Mouse (Mus musculus): ENCODE measurements around the gene Sorl1.

The Sorl1 gene

DNA sequence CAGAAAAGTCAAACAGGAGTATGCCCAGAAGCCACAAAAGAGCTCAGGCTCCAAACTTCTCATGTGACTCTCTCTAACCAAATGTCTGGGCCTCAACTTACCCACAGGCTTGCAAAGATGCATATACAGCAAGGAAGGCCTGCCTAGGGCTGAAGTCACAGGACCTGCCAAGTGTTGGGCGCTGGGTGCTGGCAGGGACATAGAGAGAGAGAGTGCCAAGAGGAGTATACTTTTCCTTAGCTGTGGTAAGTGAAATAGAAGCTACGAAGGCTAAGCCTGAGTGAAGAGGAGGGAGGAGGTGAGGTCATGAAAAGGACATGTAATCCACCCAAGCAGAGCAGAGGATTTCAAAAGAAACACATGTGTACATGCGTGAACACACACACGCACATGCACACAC, 32.5 kb downstream of the Sorl1 start:
- no peak for DNase-seq

DNA sequence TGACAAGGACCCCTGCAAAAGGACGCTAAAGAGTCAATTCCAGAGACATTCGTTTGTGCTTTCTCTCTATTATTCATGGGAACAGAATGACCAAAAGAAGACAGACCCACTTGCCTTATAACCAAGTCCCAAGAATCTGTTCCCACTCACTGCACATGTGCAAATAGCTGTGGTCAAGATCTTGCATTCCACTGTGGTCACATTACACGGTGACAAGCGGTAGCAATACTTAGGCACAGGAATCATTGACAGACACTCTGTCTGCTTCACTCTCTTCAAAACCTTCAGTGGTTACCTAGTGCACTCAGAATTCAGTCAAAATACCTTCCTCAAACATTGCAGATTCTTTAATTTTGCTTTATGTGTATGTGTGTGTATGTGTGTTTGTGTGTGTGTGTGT, 36.2 kb downstream of the Sorl1 start:
- DNase-seq = no peak

DNA sequence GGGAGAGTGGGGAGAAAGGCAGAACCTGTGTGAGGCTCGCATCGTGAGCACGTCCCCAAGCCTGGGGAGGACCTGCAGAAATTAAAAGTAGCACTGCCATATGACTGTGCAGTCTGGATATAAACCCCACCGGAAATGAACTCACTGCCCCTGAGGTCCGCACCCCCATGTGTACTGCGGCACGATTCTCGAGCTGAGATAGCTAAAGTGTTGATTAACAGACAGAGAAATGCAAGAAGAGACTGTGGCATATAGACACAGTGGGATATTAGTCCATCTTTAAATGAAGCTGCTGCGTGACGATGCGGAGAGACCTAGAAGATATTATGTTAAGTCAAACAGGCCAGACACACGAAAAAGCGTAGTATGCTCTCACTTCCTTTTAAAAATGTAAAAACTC, 38.1 kb downstream of the Sorl1 start:
- no peak for DNase-seq

DNA sequence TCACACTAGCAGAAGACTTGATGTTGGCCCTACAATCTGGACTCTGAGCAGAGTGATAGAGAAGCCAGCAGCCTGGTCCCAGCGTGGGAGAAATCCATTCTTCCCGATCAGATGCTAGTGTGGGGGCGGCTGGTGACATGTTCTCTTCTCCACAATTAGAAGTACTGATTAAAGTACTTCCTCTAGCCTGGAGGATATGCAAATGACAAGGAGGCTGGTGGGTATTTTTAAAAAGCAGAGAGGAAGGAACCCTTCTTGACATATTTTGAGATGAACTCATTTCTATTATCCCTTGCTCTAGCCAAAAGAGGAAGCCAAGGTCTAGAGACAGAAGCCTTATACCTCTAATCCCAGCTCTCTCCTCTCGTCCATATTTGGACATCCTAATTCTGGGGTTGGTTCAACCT, 40.4 kb downstream of the Sorl1 start:
- DNase-seq = no peak

DNA sequence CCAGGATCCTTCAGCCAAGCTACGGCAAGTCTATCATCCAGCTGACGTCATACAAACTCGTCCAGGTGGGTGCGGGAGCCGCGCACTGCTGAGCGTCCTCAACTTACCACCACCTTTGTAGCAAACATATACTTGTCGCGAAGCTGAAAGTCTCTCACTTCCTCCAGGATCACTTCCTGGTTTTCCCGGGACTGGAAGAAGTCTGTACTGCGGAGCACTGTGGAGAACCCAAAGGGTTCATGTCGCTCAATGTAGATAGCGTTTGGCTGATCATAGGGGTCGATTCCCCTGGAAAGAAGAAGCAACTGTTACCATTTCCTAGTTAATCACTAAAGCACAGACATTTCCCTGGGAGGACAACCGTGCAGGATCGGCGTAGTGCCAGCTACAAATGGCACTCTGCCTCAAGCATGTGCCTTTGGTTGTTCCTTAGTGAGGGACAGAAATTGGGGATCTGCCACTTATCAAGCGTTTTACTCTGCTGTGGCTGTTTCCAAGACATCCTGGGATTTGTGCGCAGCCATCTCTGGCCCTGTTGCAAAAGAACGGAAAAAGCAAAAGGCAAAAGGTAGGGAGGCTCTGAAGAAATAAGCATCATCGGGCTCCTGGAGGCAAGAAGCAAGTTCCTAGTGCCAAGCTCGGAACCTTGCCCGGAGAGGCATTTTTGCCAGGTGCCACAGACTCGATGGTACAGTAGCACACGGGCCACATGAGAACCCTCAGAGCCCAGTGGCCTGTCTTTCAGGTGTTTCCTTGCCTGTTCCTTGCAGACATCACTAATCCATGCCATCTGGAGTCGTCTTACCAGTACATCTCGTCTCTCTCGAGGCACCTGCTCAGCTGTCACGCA, 42.2 kb downstream of the Sorl1 start:
- no peak for DNase-seq

DNA sequence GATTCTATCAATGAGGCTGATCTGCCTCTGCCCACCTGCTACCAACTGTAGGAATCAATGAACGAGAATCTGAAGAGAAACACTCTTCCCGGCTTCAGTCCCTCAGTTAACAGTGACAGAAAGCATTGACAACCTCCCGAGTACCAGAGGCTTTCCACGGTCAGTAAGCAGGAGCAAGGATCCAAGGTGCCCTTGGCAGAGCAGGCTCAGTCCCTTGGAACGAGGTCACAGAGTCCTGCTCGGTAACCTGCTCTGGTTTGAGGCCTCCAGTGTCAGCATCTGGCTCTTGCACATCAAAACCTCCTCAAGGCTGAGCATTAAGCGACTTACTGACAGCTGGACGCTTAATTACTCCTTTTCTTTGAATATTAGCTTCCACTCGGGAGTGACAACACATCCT, 43.4 kb downstream of the Sorl1 start:
- peak; percentile 84 for DNase-seq

DNA sequence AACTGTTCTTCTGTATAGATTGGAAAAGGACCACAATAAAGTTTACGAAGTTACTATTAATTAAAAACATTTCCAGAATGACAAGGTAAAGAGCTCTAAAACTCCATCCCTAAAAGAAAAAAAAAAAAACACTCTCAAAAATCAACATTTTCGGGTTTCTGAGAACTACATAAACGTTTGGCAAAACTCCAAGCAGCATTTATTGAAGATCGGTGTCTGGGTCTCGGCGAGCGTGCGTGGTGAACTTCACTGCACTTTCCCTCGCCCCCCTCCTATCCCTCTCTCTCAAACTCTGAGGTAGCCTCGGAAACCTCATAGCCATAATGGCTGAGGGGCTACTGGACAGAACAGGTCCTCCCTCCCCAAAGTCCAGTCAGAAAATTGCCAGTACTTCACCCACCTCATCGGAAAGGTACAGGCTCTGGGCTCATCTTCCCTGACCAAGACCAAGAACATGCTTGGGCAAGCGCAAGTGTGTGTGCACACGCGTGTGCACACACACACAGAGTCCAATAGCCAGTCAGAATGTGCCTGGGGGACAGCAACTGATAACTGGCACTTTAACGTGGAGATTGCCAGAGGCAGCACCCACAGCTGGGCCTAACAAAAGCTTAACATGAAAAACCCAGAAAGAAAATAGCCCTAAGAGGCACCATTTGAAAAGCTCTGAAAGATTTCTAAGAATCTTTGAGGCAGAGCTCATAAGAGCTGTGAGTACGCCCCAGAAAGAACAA, 46.8 kb downstream of the Sorl1 start:
- no peak for DNase-seq

DNA sequence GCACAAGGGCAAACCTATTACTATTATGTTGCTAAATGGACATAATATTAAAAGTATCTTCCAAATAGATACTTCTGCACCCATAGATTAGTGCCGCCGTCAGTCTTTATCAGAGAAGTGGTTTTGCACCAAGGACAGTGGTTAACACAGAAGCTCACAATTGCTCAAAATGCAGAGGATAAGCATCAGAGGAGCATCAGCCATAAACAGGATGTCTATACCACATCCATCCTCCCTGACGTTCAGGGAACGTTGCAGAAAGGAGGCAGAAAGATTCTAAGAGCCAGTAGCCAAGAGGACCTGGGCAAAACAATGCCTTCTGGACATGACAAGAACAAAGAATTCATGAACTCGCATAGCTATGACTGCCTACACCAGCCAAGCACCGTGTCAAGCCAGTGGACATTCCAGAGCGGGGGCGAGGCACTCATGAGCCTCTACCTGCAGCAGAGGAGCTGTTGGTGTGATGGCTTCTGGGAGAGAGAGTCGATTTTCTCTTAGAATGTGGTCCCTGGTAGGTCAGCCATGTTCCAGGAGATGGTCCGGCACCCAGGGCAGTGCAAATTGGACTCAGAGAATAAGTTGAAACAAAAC, 47.7 kb downstream of the Sorl1 start:
- no peak for DNase-seq

DNA sequence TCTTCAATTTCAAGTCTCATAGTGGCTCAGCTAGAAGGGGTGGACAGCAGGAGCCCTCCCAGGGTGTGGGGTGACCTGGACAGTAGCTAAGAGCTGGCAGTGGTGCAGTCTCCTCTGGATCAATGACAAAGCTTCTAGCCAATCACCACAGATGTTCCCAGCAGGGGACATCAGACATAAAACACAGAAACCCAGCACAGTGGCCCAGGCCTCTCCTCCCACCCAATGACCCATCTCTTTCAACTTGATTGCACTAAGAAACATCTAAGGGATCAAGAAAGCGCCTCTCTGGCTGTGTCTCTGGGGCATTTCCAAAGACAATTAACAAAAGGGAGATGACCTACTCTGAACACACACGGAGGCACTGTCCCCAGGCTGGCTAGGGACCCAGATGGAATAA, 48.9 kb downstream of the Sorl1 start:
- DNase-seq = no peak

DNA sequence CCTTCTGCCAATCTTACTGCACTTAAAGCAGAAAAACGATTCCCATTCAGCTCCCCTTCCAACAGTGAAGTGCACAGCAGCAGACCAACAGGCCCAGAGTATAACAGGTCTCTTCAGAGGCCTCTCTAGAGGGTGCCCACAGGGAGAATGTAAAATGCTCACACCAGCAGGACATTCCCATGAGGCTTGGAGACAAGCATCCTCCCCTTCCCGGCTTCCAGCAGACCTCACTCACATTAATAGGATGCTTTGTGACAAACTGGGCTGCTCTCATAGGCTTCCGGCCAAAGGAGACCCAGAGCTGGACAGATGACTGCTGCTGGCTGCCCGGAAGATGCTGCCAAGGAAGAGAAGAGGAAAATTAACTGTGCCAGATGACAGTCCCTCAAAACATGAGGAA, 52.1 kb downstream of the Sorl1 start:
- no peak for DNase-seq

DNA sequence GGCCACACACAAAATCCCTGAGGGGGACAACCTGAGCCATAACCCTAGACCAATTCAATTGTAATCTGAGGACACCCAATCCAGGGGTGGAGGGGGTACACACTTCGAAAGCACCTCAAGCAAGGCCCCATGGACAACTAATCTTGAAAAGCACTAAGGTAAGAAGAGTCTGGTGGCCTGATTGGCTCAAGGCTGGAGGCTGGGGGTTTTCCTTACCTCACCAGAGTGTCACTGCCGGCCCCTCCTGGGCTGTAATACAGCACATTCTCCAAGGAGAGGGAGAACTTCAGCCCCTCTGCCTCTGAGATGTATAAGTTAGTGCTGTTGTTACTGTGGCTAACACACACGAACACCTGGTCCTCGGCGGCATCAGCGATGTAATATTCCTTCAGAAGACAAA, 53.2 kb downstream of the Sorl1 start:
- no peak for DNase-seq

DNA sequence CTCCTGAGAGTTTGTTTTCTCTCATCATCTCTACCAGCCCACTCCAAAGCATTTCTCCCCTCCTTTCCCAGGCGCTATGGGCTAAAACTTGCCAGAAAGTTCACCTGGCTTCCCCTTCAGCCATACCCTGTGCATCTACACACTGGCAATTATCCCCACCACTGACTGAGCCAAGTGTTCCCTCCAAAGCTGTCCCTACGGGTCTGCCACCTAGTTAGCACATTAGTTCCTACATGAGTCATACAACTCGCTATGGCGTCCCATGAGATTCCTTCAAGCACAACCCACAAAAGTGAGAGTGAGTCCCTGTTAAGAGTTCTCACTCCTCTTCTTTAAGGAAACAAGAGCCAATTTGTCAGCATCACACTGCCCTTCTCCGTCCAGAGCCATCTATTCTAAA, 54.6 kb downstream of the Sorl1 start:
- DNase-seq = no peak

DNA sequence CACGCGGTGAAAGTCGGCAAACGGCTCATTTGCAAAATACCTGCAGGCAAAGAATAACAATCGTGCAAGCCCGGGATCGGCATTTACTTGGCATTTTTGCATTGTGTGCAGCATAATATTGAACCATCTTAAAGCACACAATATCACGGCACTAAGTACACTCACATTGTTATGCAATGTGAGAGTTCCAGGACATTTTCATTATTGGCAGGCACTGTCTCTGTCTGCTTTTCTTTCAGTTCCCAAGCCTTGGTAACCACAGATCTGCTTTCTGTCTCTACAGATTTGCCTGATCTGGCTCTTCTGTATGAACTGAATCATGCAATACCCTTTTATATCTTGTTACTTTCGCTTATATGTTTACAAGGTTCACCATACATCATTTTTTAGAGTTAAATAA, 56.1 kb downstream of the Sorl1 start:
- DNase-seq = no peak

DNA sequence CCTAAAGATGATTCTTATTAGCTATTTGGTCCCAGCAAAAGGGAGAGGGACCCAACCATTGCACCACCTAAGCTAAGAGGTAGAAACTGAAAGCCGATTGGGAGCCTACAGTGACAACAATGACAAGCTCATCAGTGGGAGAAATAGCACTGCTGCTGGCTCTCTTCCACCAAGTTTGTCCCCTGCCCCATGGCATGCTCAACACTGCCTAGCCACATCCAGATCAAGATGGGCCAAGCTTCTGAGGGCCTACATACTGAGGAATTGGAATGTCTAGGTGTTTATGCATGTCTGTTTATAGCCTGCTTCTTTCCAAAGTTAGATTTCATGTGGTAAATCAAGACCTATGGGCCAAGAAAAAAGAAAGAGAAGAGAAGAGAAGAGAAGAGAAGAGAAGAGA, 58.3 kb downstream of the Sorl1 start:
- DNase-seq = no peak

DNA sequence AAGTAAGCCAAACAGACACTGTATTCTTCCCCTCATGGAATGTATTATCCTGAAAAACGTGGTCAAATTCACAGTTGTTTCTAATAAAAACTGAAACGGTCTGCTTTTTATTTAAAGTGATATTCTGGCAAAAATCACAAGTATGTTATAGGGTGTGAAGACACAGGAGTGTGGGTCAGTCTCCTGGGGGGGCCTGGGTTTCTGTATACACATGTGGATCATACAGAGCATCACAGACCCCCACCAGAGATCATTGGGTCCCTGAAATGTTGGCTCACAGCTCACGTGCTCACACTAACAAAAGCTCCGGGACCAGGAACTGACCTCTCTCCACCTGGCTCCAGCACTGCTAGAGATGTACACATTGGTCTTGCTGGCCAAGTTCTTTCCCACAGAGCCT, 60.7 kb downstream of the Sorl1 start:
- DNase-seq = no peak

DNA sequence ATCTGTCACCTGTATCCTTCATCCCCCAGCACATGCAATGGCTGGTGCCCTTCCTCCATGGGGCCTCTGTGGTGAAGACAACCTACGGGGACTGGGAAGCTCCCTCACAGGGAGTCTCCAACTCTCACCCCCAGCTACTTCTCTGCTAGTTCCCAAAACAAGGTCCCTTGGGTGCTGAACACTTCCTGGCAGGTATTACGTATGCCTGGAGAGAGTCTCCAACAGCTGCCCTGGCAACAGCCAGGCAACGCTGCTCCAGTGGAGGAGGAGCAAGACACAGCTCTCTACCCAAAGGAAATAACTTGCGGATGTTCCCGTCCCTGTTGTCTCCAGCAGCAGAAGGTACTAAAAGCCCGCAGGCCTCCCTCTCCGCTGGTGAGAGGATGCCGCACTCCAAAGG, 61.8 kb downstream of the Sorl1 start:
- DNase-seq = no peak

DNA sequence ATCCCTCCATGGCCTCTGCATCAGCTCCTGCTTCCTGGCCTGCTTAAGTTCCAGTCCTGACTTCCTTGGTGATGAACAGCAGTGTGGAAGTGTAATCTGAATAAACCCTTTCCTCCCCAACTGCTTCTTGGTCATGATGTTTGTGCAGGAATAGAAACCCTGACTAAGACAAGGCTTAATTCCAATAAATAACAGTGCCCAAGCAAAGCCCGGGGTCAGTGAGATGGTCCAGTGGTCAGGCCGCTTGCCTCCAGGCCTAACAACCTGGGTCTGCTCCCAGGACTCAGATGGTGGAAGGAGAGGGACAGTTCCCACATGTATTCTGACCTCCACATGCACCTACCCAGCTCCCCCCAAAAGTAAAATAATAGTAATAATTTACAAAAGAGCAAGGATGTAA, 65.1 kb downstream of the Sorl1 start:
- peak; percentile 43 for DNase-seq

DNA sequence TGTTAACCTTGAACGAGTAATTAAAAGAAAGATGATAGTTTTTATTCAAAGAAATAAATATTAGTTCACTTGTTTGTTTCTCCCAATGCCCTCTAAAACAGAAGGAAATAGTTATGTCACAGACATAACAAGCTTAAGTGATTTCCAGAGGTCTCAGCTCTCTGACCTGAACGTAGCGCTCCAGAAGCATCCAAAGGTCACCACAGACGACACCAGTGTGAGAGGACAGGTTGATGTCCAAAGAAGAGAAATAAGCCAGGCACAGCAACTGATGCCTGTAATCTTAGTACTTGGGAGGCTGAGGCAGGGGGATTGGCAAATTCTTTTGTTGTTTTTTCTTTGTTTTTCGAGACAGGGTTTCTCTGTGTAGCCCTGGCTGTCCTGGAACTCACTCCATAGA, 67.5 kb downstream of the Sorl1 start:
- peak; percentile 53 for DNase-seq

DNA sequence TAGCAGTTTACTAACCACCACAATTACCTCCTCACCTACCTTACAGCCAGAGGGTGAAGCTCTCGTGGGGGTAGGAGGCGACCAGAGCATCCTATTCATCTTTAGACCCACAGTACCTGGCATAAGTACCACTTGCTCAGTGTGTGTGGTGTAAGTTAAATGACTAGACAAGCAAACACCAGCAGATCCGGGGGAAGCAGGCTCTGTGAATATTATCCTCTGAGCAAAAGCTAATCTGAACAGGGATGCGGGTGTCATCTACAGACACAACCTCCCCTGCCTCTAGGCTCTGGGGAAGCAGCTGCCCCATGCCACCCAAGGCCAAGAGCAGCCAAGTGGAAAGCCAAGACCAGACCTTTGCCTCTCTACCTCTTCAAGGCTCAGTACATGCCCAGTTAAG, 68.7 kb downstream of the Sorl1 start:
- DNase-seq = peak; percentile 77

DNA sequence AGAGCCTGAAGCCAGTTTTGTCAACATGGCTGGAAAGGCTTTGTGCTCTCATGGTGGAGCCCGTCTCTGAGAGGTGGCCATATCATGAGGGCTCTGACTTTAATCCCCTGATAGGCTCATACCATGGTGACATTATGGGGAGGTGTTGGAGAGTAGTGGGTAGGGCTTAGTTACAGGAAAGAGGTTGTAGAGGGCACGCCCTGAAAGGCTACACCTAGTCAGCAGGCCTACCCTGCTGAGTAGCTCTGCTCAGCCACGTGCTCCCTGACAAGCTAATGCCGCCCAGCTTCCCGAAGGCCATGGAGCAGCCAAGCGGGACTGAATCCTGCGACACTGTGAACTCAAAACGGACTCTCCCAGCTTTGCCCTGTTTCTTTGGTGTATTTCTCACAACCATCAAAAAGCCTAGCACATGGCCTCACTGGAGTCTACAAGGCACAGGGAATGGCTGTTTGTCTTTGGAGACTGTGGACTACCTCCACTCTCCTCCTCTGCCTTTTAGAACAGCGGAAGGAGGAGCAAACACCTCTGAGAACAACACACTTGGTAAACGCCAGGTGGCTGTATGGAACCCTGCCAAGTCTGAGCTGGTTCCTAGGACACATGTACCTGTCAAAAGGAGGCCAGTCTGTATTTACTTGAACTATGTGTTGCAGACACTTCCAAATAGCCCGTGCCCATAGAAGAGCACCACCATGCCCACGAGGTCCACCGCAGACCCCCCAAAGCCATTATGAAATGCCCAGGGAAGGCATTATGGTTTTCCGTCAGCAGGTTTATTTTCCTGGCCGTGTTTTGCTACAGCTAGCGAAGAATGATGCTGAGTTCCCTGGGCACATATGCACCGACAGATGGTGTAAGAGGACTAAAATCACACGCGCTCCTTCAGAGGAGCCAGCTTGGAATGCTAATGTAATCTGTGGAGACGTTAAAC, 69.5 kb downstream of the Sorl1 start:
- DNase-seq = peak; percentile 85

DNA sequence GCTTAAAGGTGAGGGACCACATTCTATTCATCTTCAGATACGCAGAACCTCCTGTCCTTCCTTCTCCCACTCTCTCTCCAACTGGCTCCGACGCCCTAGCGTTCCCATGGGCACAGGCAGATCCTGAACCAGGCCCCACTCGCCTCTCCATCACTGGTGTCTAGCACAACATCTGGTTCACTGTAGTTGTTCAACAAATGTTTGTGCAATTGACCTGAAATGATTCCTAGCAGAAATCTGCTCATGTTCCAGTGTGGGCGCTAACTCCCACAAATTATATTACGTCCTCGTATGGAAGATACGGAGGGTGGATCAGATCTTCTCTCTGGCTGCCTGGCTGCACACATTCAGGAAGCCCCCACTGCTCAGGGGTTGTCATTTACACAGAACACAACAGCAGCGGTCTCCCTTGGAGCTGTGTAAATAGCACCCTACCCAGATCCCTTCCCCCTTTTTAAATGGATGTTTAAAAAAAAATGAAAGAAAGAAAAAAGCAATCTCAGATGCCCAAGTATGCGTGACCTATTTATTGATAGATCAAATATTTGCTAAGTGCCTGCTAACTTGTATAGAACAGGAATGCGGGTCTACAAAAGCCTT, 70.4 kb downstream of the Sorl1 start:
- DNase-seq = no peak

DNA sequence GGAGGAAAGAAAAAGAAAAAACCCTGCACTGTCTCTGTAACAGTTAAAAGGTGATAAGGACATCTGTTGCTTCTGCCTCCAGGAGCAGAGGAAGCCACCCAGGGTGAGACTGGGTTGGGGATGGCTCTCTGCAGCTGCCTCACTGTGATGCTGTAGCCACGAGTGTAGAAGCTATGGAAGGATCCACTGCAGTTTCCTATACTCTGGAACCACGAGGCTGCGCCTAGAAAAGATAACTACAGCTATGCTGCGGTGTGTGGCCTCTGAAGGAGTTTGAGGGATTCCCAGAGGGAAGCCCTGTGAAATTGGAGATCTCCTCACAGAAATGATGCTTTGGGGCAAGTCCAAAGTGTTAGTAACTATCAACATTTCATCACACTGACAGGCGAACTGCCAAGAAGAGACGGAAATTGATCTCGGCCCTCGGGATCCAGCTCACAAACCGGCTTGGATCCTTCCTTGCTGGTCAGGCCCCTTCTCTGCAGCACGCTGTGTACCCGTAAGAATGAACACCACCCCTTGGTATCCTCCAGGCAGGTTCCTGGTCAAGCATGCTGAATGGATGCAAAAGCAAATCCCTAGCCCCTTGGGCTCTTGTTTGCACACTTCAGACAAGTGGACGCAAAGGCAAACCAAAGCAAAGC, 71.3 kb downstream of the Sorl1 start:
- no peak for DNase-seq

All from kidney, adult 9 months (tissue).